Mouse (Mus musculus) CH12.LX (cell line): ENCODE data around the gene Cchcr1.

Source experiments
- CHD1 ChIP-seq: IDR thresholded peaks from 2 replicates; pipeline ENCODE4 v1.6.1; 2012; ENCODE audit warnings: low read depth, low read length, improper control_type of control experiment, inconsistent platforms
- CHD2 ChIP-seq: IDR thresholded peaks from 2 replicates; pipeline ENCODE4 v1.6.1; 2011; ENCODE audit warnings: low read length, improper control_type of control experiment
- CTCF ChIP-seq, 2 experiments: IDR thresholded peaks in 1 of 2; conservative IDR thresholded peaks in 1 of 2; 2 replicates each; pipeline ENCODE4 v1.5.1; 2011 to 2012; ENCODE audit warnings: low read depth in 2 of 2, low read length in 2 of 2, improper control_type of control experiment in 1 of 2, inconsistent platforms in 1 of 2, mild to moderate bottlenecking in 1 of 2, moderate library complexity in 1 of 2
- ELF1 ChIP-seq: IDR thresholded peaks from 2 replicates; pipeline ENCODE4 v1.6.1; 2014; ENCODE audit warnings: low read depth, mild to moderate bottlenecking, inconsistent platforms, low read length, improper control_type of control experiment
- EP300 ChIP-seq: IDR thresholded peaks from 2 replicates; pipeline ENCODE4 v1.6.1; 2011; ENCODE audit warnings: low read length, improper control_type of control experiment
- HCFC1 ChIP-seq: IDR thresholded peaks from 2 replicates; pipeline ENCODE4 v1.6.1; 2012; ENCODE audit warnings: low read depth, mild to moderate bottlenecking, inconsistent platforms, low read length, improper control_type of control experiment
- IRF4 ChIP-seq: IDR thresholded peaks from 2 replicates; pipeline ENCODE4 v1.6.1; 2014; ENCODE audit warnings: low read depth, mild to moderate bottlenecking, inconsistent platforms, low read length, improper control_type of control experiment
- MAX ChIP-seq: IDR thresholded peaks from 2 replicates; pipeline ENCODE4 v1.6.1; 2011; ENCODE audit warnings: low read length, improper control_type of control experiment
- POLR2A ChIP-seq: IDR thresholded peaks from 2 replicates; pipeline ENCODE4 v1.6.1; 2011; ENCODE audit warnings: low read depth, mild to moderate bottlenecking, improper control_type of control experiment, low read length
- RAD21 ChIP-seq: IDR thresholded peaks from 2 replicates; pipeline ENCODE4 v1.6.1; 2011; ENCODE audit warnings: low read depth, mild to moderate bottlenecking, low read length, improper control_type of control experiment, moderate library complexity
- ZMIZ1 ChIP-seq: IDR thresholded peaks from 2 replicates; pipeline ENCODE4 v1.6.1; 2012; ENCODE audit warnings: low read depth, mild to moderate bottlenecking, inconsistent platforms, low read length, improper control_type of control experiment
- ZNF384 ChIP-seq: IDR thresholded peaks from 2 replicates; pipeline ENCODE4 v1.6.1; 2012; ENCODE audit warnings: low read depth, low read length, improper control_type of control experiment, inconsistent platforms

- TF ChIP-seq RAD21 (no peak), IRF4 (no peak), EP300 (no peak), CTCF (conservative IDR thresholded peaks at IDR 0.05 in 1 of 2, IDR thresholded peaks at IDR 0.05 in 1 of 2; ENCODE audit: low read depth in 2 of 2, low read length in 2 of 2) (no peak), POLR2A (no peak), ZMIZ1 (no peak), ZNF384 (no peak), ELF1 (no peak), CHD1 (no peak), CHD2 (no peak), MAX (no peak), HCFC1 (no peak)
Measured at GRCm38 (mm10) chr17:35469842-35470751, 46.8 kb upstream of the Cchcr1 start, which contains the start of gene H2-Q10.
